Mouse (Mus musculus): ENCODE measurements at regions not wholly inside any gene's neighbourhood (a gene's known extent, or its start where the extent isn't known, plus 50 kb on each side); places are given as distances from the start of the nearest gene placed in this dataset.

DNA sequence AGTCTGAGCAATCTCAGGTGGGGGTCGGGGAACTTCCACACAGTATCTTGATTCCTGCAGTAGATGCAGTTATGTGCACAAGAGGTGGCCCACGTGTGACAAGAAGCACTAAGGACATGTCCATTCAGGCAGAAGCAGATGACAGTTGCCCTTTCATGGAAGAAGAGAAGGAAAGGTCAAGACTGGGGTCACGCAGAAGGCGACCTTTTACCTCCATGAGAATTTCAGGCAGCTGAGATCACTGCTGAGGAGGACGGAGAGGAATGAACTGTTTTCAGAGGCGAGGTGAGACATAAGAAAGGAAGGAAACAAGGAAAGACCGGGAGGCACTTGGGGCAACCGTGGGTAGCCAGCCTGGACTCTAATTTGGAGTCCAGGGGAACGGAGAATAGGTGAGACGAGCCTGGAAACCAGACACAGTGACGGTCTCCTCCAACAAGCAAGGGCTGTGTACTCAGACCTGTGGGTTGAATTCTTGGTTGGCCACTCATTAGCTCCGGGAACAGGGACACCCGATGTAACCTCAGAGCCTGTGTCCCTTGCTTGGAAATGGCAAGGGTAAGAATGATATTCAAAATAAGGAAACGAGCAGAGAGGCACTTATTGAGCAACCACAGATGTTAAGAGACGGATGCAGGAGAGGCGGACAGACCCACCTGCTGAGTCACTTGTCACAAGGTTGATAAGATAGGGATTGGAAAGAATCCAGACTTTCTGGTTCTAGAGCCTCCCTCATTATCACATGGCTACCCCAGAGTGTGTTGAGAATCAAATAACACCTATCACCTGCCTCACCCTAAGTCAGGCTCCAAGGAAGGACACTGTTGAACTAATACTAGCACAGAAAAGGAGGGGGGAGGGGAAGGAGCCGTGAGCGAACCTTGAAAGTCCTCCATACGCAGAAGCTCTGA lies 121.4 kb upstream of the Adgrl2 start:
- intact Hi-C loops (cut with DNase I; ENCODE audit: low total_unique reads): no loop called here
- DNase-seq: no peak

DNA sequence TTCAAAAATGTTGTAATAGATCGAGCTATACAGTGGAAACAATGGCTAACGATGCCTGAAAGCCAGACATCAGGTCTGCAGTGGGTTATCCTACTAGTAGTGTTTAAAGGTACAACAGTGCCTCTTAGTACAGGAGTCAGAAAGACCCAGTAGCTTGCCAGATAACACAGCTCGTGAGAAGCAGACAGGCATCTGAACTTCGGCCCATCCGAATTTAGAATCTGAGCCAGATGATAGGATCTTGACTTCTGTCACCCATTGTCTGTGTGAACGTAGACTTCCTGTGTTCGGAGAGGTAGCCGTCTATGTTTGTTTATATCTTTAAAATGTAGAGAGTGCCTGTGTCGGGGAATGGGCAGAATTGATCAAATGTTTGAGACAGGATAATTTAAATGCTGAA lies 120.5 kb upstream of the Adgrl2 start:
- intact Hi-C loops (cut with DNase I; ENCODE audit: low total_unique reads): no loop called here

DNA sequence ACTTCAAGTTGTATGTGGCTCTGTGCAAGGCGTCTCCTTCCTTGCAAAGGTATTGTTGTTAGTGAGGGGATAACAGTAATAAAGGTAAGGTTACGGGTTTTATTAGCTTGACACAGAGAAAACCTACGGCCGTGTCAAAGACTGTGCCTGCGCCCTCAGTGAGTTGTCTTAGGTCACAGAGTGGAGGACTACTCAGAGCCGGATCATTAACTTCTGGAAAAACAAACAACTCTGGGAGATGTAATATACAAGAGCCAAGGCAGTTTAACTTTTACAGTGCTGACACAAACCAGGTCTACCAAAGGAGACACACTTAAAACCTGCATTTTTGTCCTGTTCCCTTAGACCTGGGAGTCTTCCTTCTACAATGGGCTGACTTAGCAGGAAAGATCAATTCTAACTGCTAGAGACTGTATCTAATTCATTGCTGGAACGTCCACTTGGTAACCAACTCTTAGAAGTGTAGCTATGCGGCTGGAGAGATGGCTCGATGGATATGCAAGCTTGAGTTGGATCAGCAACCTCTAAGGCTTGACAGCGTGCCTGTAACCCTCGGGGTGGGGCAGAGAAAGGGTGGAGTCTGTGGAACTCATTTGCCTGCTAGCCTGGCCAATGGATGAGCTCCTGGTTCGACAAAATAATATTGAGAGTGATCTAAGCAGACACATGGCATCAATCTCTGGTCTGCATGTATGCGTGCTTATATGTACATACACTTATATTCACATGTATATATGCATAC lies 115.5 kb upstream of the Adgrl2 start:
- no peak for DNase-seq
- intact Hi-C loops (cut with DNase I; ENCODE audit: low total_unique reads): no loop called here

More for the DNA sequence above, 120.5 kb upstream of the Adgrl2 start:
- DNase-seq: no peak

DNA sequence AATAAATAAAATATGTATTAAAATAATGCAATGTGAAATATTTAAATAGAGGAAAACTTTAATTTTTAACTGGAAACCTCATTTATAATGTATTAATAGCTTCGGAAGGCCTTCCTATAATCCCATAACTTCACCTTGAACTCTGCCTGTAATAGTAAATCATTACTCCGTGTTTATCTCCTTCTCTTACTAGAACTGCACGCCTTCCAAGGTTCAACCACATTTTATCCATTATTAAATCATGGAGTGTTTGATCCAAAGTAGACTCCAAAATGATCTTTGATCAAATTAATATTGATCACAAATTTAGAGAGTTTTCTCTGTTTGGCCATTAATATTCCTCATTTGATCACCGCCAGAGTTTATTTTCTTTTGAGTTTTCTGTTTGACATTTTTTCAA lies 114.8 kb upstream of the Adgrl2 start:
- no peak for DNase-seq
- intact Hi-C loops (cut with DNase I; ENCODE audit: low total_unique reads): no loop called here

DNA sequence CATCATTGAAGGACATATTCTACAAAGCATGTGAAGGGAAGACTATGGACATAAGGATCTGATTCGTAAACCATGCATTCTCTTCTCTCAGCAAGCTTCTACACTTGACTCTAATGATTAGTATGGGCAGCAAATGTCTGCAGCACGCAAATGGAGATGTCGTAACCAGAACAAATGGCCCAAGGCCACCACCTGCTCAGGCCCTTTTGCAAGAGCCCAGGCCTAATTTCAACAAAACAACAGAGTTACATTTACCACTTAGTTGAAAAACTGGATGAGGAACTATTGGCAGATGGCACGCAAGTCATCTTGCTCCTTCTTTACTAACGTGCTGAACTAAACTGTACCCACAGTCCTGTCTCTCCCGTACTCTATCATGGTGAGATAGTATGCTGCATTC lies 113.7 kb upstream of the Adgrl2 start:
- intact Hi-C loops (cut with DNase I; ENCODE audit: low total_unique reads): no loop called here
- DNase-seq: no peak

DNA sequence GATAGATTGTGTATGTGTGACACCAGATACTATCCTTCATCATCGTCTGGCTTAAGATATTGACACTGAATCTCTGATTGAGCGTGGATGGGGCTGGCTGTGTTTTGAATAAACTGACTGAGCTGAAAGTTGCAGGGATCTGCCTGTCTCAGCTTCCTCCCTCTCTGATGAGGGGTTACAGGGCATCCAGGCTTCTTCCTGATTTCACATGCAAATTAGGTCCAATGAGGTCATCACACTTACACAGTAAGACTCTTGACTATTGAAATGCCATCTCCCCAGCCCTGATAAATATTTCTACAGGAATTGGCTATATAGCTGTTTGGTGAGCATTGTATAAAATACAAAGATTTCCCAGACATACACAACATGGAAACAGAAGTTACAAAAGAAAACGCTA lies 113.1 kb upstream of the Adgrl2 start:
- intact Hi-C loops (cut with DNase I; ENCODE audit: low total_unique reads): no loop called here
- no peak for DNase-seq

DNA sequence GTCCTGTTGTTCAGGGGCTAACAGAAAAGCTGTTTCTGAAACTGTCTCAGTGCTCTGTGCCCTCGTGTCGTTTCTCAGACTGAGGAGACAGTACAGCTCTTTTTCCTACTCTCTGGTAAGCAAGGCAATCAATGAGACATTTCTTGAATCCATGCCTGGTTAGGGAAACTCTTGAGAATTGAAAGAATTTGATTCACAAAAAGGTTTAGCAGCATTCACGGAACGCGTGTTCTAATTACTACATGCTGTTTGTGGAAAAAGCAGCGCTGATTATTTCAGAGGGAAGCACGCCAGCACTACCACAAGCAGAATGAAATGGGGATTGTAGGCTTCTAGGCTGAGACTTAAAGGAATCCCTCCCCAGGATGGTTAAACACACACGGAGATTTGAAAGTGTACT lies 112.5 kb upstream of the Adgrl2 start:
- DNase-seq: no peak
- intact Hi-C loops (cut with DNase I; ENCODE audit: low total_unique reads): no loop called here

DNA sequence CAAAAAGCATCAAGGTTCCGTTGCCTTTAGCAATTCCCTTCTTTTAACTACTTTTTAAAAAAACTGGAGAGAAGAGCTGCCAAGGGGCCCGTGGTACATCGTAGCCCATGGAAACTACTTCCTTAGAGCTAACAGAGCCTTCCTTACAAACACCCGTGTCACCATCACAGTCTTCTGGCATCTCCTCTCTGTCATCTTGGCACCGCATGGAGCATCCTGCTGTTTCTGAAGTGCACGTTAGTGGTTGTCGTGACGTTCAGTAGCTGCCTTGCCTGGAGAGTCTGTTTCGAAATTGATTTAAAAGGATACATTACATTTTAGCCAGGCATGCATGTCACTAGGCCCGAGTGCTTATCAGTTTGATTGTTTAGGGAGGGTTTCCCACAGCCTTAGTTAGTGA lies 111.4 kb upstream of the Adgrl2 start:
- intact Hi-C loops (cut with DNase I; ENCODE audit: low total_unique reads): no loop called here
- no peak for DNase-seq

DNA sequence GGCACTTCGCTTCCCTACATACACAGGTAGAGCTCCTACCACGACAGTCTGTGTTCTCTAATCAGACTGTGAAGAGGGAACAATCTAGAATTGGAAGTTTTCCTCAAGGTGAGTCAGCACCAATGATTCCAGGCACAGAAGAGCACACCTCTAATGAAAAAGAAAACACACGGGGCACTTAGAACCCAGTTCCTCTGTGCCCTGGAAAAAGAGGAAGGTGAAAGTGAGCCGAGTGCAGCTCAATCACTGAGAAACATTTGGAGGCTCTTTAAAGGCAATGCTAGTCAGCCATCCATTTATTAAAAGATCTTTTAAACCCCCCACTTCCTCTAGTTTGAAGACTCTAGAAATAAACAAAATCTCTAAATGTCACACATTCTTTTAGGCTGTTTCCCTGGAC lies 108.4 kb upstream of the Adgrl2 start:
- no peak for DNase-seq
- intact Hi-C loops (cut with DNase I; ENCODE audit: low total_unique reads): no loop called here

DNA sequence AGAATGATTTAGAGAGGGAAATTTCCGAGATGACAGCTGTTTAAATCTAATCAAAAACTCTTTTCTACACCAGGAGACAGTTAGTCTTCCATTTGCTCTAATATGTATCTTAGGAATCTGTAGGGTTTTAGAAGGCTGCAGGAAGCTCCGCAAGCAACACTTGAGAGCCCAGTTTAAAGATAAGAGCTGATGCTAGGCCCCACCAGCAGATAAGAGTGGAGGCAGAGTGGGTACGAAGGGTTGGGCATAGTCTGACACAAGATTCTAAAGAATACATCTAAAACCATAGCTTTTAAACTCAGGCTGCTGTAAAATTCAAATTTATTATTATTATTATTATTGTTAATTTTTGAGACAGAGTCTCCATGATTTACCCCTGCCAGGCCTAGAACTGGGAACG lies 106.7 kb upstream of the Adgrl2 start:
- no peak for DNase-seq
- intact Hi-C loops (cut with DNase I; ENCODE audit: low total_unique reads): no loop called here

DNA sequence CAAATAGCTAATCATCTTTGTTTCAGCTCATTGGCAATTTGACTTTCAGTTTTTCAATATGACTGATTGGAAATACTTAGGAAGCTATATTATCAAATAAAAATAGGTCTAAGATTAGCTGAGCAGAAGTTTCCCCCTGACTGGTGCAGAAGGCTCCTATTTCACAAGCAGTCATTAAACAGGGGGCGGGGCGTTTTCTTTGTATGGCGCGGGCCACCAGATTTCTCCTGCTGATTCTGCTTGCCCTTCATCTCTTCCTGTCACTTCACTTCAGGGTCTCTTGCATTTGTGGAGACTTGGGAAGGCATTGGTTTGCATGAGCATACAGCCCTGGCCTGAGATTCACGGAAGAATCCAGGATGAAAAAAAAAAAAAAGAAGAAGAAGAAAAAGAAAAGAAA lies 102.3 kb upstream of the Adgrl2 start:
- no peak for DNase-seq
- intact Hi-C loops (cut with DNase I; ENCODE audit: low total_unique reads): no loop called here

DNA sequence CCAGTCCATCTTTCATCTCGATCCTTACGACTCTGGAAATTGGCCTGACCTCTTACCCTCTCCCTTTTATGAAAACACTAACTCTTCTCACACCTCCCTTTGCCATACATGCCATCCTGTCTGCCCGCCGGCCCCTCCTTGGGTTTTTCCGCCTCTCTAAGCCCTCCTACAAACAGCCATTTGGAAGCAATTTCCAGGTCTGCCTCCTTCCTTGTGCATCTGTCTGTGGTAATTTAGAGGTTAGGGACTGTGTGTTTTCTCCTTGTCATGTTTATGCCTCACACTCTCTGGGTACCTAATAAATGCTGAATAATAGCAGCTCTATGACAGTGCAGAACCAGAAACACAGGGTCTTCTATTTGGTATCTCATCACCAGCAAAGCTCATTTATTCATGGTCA lies 99.7 kb upstream of the Adgrl2 start:
- intact Hi-C loops (cut with DNase I; ENCODE audit: low total_unique reads): no loop called here
- no peak for DNase-seq

DNA sequence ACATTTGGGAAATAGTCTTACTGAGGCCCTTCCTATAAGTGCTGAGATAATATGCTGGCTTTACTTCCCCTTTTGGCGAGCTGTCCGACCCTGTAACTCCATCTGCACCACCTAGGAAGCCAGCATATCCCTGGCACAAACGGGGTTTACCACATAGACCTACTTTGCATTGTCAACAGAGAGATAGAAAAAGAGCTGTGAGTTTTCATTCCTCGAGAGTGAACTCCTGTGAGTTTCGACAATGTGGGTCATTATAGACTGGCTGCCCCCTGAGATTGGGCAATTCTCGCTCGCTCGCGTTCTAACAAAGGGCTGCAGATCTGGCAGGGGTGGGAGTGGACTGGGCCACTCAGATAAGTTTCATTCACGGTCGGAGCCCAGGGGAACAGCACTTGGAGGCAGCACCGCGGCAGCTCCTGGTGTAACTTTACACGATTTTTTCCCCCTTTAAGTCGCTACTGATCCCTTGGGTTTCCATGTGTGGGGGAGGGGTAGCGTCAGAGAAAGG lies 98.3 kb upstream of the Adgrl2 start:
- peak; percentile 7 for DNase-seq
- intact Hi-C loops (cut with DNase I; ENCODE audit: low total_unique reads): no loop called here

DNA sequence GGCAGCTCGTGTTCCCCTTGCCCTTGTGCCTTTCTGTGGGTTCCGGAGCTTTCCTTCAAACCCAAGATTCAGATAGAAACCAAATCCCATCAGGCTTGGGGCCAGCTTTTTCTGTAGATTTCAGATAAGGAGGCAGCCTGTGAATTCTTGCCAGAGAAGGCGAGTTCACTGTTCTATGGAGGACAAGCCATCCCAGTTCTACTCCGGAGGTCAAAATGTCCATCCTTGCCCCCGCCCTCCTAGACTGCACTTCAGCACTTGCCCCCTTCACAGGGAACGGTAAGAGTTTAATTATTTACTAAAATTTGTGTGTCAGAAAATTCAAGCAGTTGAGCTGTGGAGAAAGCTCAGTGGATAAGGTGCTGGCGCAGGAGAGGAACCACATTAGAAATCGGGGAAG lies 97.1 kb upstream of the Adgrl2 start:
- no peak for DNase-seq
- intact Hi-C loops (cut with DNase I; ENCODE audit: low total_unique reads): no loop called here

DNA sequence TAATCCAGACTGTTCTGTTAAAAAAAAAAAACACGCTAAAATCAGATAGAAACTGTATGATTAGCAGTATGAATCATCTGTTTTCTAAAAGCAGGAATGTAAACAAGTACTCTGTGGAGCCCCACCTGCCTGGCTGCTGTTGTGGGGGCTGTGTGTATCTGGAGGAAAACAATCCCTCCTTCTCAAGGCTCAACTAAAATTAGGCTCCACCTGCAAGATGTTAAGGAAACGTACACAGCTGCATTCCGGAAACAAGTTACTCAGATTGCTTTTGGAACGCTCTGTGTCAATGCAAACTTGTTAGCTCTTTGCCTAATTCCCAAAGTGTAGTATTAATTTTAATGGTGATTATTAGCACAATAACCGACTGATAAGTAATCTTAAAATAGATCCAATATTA lies 96.3 kb upstream of the Adgrl2 start:
- intact Hi-C loops (cut with DNase I; ENCODE audit: low total_unique reads): no loop called here
- DNase-seq: no peak

DNA sequence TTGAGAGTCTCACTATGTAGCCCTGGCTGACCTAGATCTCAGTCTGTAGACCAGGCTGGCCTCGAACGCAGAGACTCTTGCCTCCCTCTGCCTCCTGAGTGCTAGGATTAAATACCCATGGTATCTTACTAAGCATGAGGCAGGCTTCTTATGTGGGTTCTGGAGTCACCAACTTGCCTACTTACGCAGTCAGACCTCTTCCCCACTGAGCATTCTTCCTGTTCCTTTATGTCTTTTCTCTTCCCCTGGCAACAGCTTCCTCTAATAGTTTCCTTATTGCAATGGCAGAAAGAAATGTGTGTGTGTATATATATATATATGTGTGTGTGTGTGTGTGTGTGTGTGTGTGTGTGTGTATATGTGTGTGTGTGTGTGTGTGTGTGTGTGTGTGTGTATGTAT lies 95.7 kb upstream of the Adgrl2 start:
- intact Hi-C loops (cut with DNase I; ENCODE audit: low total_unique reads): no loop called here
- DNase-seq: no peak

DNA sequence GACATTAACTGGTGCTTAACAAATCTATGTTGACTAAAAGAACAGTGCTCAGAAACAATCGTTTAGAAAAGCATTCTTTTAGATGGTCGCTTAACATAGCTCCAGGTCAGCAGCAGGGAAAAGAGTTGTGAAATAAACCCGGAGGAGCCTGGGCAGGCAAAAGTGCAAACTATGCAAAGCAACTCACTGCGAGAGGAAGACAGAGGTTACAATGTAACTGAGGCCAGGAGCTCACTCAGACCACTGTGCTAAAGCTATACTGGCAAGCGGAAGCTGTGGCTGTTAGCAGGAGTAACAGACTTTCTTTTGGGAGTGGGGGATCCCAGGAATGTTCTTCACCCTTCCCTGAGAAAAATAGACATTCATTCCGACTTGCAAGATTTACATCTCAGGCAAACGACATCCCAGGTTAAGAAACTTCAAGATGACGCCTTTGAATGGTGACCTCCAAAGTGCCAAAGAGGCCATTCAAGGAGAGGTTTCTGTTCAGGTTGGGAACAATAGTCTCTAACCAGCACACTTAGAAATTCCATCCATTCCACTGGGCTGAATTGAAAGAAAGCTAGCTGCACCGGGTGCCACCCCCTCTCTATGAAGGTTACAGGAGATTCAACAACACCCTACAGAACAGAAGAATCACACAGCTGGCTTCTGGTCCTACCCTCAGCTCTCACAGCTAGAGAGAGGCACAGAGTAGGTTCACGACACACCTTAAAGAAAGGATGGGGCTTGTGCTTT lies 94.7 kb upstream of the Adgrl2 start:
- no peak for DNase-seq
- intact Hi-C loops (cut with DNase I; ENCODE audit: low total_unique reads): no loop called here

DNA sequence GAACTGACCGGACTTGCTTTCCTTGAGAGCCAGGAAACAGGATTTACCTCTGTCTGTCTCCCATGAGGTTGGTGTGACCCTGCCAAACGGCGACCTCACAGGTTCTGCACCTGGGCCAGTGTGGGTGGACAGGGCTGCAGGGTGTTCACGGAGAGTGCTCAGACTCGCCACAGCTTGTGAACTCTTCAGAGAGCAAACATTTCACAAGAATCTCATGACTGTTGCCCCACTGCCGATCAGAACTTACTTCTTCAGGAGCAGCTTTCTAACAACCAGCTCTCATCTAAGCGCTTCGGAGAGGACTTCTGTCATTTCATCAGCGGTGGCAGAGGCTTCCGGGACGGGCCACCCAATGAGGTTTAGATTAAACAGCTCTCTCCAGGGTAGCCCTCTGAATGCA lies 93.0 kb upstream of the Adgrl2 start:
- no peak for DNase-seq
- intact Hi-C loops (cut with DNase I; ENCODE audit: low total_unique reads): no loop called here

DNA sequence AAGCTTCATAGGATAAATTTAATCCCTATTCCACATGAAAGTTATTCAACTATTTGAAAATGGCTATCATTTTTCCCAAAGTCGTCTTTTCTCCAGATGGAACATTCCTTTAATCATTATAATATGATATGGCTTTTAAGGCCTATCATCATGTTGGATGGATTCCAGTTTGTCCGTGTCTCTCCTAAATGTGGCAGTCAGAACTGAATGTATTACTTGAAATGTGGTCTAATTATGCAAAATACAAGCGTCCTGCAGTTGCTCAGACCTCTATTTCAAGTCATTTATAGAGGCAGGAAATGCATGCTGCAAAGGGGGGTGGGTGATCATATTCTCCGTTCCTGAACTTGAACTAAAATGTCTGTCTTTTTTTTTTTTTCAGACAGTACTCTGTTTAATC lies 88.5 kb upstream of the Adgrl2 start:
- no peak for DNase-seq
- intact Hi-C loops (cut with DNase I; ENCODE audit: low total_unique reads): no loop called here

DNA sequence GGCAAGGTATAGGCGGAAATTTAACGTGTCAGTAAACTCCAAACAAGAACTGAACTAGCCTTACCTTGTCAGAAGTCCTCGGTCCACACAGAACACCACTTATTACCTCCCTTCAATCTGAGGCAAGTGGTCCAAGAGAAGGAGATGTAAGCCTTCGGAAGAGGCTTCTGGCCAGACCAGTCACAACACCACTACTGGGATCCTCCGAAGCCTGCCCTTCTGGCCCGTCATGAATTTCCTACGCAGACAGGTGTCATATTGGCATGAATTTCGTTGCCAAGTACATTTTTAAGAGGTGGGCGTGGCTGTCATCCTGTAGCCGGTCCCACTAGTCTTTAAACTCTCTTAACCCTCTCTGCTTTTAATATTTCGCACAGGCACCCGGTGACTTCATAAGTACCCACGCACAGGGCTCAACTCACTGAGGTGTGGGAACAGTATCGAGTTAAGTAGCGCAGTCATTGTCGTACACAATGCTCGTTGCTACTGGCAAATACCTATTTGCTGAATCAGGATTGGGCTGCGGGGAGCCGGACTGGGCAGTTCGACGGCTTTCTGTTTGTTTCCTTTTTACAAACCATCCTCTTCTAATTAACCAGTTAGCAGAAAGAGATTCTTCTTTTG lies 86.7 kb upstream of the Adgrl2 start:
- no peak for DNase-seq
- intact Hi-C loops (cut with DNase I; ENCODE audit: low total_unique reads): no loop called here

All from gastrocnemius, postnatal 14 days (tissue).